Mouse (Mus musculus) c-Kit-positive CD71-negative TER-119-negative erythroid progenitor cells, embryonic 14.5 days (primary cell): Measurements from ENCODE around the gene Alox15.
"Not testable (repeated sequence)": the region's sequence is repeated elsewhere in the genome, so short reads cannot be mapped to it uniquely, and the experiment has no call there.

Source experiments
- DNase-seq: peaks from one replicate; pipeline ENCODE4 v3.0.0-alpha.2; 2013; ENCODE audit warnings: low read depth

Alox15 gene

DNA sequence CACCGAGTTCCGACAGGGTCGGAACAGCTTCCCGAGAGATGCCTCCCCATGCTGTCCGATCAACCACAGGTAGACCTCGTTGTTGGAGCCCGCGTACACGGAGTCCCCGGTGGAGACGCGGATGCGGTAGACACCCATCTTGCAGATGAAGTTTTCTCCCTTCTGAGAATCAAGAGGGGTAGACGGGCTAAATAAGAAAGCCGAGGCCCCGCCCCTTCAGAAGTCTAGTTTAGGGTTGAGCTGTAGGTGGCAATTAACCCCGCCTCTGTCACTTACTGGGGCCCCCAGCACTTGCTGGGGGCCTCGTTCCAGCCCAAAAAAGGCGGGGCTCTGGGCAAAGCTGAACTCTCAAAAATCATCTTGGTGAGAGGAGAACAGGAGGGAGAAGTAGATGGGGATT, at the start of gene Alox15:
TSS of gene Alox15 (minus strand) at position 164 of the 400 bp plus-strand sequence.
- peak; percentile 31 for DNase-seq

DNA sequence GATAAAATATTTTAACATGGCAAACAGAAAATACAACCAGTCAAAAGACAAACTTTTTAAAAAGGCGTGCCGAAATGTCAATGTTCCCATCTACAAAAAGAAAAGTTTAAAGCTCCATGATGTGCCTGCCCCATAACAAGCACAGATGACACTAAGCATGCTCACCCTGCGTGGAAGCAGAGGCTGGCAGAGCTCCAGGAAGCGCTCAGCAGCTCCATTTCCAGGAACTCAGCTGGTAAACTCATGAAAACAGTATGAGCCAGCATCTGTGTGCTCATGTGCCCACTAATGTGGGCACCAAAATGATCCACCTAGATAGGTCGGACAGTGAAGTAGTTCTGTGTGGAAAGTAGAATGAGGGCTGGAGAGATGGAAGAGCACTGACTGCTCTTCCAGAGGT, 37.6 kb upstream of the Alox15 start:
- no peak for DNase-seq

DNA sequence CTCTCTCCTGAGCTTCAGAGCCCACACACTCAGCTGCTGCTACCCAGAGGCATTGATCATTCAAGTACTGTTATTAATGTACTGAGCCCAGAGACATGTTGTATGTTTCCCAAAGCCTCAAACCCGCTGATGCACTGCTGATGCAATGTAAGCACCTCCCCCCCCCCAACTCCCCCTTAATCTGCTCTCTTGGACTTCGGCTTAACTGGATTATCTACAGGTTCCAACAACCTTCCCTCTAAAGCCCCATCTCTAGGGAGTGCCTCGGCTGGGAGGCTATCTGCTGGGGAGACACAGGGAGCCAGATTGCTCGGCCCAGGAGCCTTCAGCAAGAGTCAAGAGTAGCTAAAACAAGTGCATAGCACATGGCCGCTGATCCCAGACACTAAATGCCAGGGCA, 35.6 kb upstream of the Alox15 start:
- DNase-seq = no peak

DNA sequence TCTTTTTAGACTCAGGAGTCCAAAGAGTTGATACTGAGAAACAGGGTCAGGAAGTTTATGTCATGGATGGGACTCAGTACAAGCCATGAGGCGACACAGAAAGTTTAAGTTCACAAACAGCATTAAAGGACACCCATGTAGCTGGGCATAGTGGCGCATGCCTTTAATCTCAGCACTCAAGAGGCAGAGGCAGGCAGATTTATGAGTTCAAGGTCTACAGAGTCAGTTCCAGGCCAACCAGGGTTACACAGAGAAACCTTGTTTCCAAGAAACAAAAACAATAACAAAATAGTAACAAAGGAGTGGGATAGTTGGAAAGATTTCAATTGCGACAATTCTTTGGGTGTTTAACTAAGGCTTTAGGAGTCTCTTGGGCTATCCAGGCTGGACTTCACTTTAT, 32.3 kb upstream of the Alox15 start:
- DNase-seq = no peak

DNA sequence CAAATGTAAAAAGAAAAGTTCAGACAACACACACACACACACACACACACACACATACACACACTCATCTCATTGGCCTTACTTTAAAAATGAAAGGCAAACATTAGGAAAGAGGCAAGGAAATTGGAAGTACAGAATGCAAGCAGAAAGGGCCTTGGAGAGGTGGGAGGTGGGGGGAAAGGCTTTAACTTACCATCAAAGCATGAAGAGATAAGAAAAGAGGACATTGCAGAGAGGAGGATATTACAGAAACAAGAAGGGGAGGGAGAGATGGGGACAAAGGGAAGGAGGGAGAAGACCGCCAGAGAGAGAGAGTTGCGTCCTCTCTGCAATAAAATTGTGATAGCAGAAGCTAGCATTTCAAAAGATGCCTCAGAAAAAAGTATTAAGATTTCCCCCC, 29.5 kb upstream of the Alox15 start:
- DNase-seq = no peak

DNA sequence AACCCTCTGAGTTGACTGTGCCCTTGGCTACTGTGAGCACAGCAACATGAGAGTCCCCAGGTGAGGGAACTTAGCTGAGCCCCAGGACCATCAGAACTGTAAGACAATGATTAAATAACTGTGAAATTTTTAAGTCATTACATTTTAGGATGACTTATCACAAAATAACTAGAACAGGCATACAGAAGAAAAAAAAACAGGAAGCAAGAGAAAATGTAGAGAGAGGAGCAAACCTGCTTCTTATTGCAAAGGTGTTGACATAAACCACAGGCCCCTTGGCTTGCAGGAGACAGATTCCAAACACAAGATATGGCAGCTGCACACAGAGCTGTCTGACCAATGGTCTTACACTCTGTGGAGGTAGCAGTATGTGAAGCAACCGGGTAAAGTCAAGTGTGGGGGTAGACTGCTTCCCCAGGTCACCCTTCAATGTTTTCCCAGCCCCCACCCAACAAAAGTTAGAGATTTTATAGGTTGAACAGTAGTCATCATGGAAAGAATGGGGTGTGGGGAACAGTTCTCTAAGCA, 28.7 kb upstream of the Alox15 start:
- no peak for DNase-seq

DNA sequence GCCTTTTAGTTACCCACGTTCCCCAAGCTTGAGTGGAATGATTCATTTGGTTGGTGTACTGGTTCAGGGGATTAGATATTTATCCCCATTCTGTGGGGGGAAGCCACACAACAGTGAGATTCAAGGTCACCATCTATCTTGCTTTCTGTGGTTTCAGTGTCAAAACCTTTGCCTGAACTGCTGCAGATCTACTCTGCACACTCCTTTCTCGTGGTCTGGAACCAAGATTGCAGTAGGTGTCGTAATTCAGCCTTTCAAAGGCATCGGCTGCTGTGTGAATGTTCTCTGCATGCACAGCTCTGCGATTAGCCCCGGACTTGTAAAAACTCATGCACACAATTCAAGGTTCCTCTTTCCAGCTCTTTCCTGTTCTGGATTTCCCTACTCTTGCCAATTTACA, 24.2 kb upstream of the Alox15 start:
- no peak for DNase-seq

DNA sequence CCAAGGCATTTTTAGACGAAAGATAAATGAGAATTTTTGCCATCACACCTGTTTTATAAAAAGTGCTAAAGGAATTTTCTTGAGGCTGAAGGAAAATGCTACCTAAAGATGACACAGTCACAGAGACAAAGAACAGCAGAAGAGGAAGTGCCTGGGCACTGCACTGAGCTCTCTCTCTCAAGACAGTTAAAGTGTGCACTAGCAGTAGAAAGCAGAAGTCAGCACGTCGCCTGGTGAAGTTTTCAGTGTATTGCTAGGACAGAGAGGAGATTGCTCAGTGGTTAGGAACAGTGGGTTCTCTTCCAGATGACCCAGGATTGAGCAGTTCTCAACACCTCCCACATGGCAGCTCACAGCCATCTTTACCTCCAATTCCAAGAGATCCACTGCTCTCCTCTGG, 22.5 kb upstream of the Alox15 start:
- no peak for DNase-seq

DNA sequence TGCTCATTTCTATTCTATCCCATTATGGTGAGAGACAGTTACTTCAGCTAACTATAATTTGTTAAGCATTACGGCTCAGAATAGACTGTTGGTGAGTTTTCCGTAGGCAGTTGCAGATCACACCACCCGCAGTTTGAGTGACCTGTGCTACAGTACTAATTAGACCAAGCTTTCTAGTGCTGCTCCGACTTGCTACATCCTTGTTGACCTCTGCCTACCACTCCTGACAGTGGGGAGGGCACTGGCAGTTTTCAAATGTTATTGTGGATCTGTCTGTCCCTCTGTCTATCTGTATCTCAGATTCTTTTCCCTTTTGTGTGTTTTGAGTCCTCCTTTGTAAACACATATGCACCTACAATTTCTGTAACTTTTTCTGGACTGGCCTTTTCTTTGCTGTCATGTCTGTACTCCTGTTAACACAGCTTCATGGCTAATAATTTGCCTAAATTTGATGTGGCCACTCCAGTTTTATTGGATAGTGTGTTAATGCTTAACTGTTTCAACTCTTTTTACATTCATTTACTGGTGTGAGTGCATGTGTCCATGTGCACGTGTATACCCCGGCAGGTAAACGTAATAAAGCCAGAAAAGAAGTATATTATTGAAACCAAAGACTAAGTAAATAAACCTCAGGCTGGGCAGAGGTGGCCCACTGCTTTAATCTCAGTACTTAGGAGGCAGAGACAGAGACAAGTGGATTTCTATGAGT, 21.2 kb upstream of the Alox15 start:
- DNase-seq = no peak

DNA sequence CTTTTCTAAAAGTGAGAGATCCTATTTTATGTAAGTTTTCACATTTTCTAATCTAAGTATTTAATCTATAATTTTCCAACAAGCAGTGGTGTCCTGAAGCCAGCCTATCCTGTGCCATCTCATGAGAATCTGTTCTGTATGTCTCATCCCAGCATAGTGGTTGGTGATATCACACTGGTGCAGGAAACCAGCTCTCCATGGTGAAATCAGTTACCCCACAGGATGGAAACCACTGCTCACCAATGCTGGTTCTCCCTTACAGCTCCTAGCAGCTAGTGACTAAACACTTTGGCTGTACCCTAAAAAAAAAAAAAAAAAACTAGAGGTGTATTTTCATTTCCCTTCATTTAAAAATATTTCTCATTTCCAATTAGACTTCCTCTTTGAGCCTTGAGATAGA, 20.6 kb upstream of the Alox15 start:
- DNase-seq = no peak

DNA sequence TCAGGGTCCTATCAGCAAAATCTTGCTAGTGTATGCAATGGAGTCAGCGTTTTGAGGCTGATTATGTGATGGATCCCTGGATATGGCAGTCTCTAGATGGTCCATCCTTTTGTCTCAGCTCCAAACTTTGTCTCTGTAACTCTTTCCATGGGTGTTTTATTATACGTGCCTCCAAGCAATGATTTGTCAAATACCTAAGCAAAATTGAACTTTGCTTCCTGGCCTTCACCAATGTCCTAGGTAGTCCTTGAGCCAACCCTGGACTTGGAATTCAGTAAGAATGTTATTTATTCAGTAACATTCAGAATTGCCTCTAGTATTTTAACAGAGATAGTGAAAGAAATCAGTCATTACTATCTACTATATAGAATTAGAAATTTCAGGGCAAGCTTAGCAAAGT, 16.8 kb upstream of the Alox15 start:
- DNase-seq = not testable (repeated sequence)

DNA sequence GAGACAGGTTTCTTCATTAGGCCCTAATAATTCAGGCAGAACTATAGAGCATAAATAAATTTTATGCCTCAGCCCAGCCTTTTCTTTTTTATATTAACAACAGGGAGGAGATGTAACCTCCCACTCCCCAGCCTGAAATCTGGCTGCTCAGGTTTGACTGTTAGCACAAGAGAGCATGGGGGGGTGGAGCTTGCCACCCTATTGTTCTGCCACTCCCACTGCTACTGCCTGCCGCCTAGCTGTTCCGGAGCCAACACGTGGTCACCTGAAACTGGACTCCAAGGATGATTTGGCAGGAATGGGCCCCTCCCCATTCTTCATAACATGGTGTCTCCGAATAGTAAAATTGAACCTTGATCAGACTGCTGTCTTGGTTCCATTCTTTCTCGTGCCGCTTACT, 15.9 kb upstream of the Alox15 start:
- DNase-seq = not testable (repeated sequence)

DNA sequence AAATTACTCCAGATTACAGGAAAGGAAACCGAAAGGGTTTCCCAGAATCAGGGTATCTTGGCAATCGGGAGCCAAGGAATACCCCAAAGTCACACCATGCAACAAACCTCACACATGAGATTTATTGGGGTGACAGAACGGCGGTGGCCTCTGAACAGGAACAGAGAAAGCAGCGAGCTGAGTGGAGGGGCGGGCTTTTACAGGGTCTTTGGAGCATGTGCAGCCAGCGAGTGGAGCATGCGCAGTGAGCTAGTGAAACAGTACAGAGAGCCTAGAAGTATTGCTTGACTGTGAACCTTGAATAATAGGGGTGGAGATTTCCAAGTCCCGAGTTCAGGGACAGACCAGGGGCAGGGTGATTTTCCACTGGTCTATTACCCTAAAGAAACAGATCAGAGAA, 3.2 kb downstream of the Alox15 start:
- DNase-seq = no peak

DNA sequence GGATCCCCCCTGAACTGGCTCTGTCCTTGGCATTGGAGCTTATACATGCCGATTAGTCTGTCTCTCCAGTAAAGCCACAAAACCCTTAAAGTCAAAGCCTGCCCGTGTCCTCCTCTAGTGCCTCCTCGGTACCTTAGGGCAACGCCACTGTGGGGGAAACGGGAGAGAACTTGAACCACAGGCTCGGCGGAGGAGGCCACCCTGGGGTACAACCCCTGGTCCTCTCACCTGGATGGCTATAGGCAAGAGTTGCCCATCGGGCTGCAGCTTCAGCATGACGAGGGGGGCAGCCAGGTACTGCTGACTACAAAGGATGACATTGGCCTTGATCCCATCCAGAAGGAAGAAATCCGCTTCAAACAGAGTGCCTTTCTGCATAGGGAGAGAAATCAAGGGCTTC, 4.0 kb downstream of the Alox15 start:
- no peak for DNase-seq

DNA sequence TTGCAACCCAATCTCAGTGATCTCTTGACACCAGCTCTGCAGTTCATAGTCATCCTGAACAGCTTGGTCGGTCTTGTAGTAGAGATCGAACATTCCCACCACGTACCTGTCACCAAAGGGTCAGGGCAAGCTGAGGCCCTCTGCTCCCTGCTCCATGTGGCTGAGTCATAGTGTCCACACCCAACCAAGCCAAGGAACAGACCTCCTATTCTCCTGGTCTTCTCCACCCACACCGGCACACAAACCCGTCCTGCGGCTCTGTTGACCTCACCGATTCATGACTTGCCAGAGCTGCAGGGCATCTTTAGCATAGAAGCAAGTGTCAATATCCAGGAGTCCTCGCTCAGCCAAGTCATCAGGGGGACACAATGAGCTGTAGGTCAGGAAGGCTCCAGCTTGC, 6.3 kb downstream of the Alox15 start:
- no peak for DNase-seq

DNA sequence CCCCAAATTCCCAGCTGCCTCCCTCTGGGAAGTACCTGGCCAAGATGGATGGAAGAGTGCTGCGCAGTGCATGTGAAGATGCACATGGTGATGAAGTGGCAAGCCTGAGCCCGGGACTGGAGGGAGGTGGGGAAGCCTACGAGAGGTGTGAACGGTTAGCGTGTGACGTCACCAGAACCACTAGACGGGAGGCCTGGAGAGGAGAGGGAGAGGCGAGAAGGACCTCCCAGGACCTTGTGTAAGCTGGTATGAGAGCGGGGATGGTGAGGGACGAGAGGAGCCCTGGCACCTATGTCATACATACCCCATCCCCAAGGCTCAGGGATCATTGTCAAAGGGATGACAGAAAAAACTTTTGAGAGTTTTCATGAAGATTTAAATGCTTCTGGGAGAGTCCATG, 6.8 kb downstream of the Alox15 start:
- DNase-seq = no peak

DNA sequence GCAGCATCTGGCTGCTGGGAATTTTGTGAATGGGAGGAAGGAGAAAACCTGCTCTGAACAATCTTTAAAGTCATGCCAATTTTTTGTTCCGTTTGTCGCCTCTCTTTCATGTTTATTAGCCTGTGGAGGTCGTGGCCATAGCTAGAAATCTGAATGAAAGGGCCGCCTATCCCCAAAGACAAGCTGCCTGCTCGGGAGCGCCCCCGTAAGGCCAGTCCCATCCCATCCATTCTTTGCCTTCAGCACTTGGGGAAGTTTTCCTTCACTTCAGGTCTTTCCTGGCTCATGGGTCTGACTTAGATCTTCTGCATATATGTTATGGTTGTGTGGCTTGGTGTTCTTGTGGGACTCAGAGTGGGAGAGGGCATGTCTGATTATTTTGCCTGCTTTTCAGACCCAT, 12.3 kb downstream of the Alox15 start:
- DNase-seq = no peak

DNA sequence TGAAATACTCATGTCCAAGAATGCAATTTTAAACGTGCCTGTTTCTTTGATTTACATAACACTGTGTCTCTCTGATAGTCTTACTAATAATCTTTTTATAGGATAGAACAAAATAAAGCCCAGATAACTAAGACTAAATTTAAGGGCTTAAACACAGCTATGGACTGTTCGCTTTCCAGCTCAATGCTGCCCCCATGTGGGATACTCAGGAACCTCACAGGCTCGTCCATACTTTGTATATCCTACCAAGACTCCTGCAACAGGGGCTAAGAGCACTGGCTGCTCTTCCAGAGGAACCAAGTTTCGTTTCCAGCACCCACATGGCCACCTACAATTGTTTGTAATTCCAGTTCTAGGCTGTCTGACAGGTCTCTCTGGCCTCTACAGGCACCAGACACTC, 17.4 kb downstream of the Alox15 start:
- peak; percentile 50 for DNase-seq

DNA sequence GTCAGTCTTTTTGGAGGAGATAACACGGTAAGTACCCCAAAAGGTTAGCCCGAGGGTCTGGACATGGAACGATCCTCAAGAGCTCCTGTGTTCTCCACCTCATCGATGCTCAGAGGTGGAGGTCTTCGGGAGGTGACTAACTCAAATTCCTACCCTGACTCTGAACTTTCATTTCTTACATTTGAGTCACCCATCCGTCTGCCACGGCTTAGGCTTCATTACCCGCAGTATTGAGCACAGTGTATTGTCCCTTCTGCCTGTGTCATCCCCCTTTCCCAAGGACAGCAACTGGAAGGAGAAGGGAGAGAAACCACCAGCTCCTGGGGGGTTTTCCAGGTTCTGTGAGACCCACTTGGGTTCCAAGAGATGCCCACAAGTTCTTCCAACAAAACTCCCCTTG, 27.1 kb downstream of the Alox15 start:
- DNase-seq = no peak

DNA sequence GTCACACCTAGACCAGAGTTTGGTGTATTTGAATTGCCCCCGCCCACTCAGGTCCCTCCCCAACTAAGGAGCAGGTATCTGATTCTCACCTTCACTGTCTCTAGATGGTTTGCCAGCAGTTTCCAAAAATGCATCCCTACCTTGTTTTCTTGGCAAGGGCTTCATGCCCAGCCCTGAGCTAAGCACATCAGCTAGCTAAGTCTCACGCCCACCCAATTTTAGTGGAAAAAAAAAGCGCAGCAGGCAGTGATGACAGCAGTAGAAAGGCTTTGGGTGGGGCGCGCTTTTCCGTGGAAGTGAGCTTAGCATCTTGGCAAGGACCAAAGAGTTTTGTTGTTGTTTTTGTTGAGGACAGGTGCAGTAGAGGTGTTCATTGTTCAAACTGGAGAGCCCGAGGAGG, 29.3 kb downstream of the Alox15 start, which contains the start of gene Alox12e:
TSS of gene Alox12e (minus strand) at position 101 of the 400 bp plus-strand sequence.
- no peak for DNase-seq

DNA sequence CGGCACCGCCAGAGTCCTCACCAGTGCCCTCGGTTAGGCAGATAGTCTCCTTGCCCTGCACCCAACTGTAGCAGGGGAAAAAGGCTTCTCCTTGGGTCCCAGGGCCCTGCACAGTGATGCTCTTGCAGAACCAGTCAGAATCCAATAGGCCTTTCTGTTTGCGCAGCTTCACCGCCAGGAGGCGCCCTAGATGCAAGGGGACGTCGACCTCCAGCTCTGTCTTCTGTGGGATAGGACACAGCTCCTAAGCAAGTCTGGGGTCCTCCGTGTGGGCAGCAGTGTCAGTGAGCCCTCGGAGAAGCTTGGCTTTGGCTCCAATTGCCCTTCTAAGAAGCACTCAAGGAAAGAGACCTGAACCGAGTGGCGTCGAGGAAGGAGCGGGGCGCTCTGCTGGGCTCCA, 30.2 kb downstream of the Alox15 start:
- DNase-seq = peak; percentile 60

DNA sequence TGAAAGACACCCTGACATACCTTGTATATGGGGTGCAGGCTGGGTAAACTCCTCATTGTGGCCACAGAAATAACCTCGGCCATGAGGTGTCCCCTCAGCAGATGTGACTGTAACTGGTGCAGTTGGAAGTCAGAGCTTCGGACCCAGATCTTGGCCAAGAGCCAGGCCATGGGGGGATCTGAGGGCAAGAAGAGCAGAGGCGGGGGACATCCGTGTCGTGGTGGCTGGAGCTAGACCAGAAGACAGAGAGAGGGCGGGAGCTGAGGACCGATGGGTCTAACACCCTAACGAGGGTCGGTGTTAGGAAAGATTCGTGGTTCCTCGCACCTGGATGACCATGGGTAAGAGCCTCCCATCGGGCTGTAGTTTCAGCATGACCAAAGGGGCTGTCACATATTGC, 32.2 kb downstream of the Alox15 start:
- no peak for DNase-seq

DNA sequence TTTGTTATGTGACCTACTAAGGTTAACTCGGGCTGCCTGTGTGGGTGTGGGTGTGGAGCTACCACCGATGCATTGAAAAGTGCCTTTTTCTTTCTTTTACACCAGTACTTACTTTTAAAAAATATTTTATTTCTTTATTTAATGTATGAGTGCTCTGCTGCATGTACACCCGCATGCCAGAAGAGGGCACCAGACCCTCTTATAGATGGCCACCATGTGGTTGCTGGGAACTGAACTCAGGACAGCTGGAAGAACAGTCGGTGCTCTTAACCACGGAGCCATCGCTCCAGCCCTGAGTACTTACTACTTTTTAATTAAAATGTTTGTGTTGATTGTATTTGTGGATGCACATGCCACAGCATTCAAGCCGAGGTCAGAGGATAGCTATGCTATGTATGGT, 38.0 kb downstream of the Alox15 start:
- DNase-seq = no peak

DNA sequence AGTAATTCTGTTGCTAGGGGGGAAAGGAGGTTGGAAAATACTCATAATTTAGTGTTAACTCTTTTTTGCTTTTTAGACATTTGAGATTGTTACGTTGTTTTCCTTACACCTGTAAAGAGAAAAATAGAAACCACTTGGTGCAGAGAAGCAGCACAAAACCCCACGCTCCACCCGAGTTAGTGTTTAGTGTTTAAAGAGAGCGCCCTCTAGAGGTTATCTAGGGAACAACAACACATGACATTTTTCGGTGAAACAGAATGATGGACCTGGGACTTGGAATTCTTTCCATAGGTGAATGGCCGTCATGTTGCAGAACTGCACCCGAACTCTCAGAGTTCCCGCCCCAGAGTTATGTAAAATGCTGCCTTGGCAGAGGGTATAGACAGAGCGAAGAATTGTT, 42.5 kb downstream of the Alox15 start:
- DNase-seq = peak; percentile 41
